Mouse (Mus musculus) testis, adult 2 months (tissue): ENCODE data around the gene Nxn. TPM values are rescaled to one million over a fixed set of nuclear protein-coding genes. Genes with fewer than 3 reads are reported as not detected.

Experiments
- H3K27ac ChIP-seq: fragments of 200-500 bp; 2 replicates; pipeline ENCODE4 v1.5.1; 2012; ENCODE audit warnings: low read depth, low read length; ENCODE audit not compliant: control insufficient read depth, insufficient read depth
- H3K27me3 ChIP-seq: fragments of 200-500 bp; 2 replicates; pipeline ENCODE4 v1.6.1; 2012; ENCODE audit warnings: mild to moderate bottlenecking, low read length, moderate library complexity; ENCODE audit not compliant: control insufficient read depth, insufficient read depth
- H3K36me3 ChIP-seq: fragments of 200-500 bp; 2 replicates; pipeline ENCODE4 v1.6.1; 2012; ENCODE audit warnings: mild to moderate bottlenecking, low read length; ENCODE audit not compliant: control insufficient read depth, insufficient read depth
- H3K4me1 ChIP-seq: fragments of 200-500 bp; 2 replicates; pipeline ENCODE4 v1.6.1; 2012; ENCODE audit warnings: low read length; ENCODE audit not compliant: control insufficient read depth, insufficient read depth
- H3K4me3 ChIP-seq: fragments of 200-500 bp; 2 replicates; pipeline ENCODE4 v1.5.1; 2012; ENCODE audit warnings: low read depth, mild to moderate bottlenecking, low read length, moderate library complexity, mixed read lengths; ENCODE audit not compliant: control insufficient read depth
- CTCF ChIP-seq: fragments of 200-500 bp; IDR thresholded peaks from 2 replicates; pipeline ENCODE4 v1.5.1; 2012; ENCODE audit warnings: low read depth, mild to moderate bottlenecking, inconsistent platforms, low read length, moderate library complexity; ENCODE audit not compliant: control insufficient read depth, insufficient read depth, insufficient replicate concordance
- POLR2A ChIP-seq: fragments of 200-500 bp; IDR thresholded peaks from 2 replicates; pipeline ENCODE4 v1.6.1; 2012; ENCODE audit warnings: low read depth, mild to moderate bottlenecking, inconsistent platforms, low read length, moderate library complexity; ENCODE audit not compliant: control insufficient read depth
- polyA plus RNA-seq: library from polyadenylated mRNA; depleted of rRNA; stranded (reverse); fragments of >200 nt; gene quantifications from 2 replicates; pipeline ENCODE4 v1.2.3, GENCODE M21; 2012

Nxn gene
- polyA plus RNA-seq, 1 experiment = 83.2 TPM

- peaks cover 1% of the 10 kb centered on the region; the same call in 1 of the 2 replicates for H3K36me3 ChIP-seq
- peaks cover 8% of the 10 kb centered on the region for H3K4me1 ChIP-seq
- no peaks in the 10 kb centered on the region for H3K27me3 ChIP-seq
- no peak overlapping the region for H3K27ac ChIP-seq
- TF ChIP-seq POLR2A = no peak
- no peak overlapping the region for H3K4me3 ChIP-seq
Measured at GRCm38 (mm10) chr11:76247239-76247638, 151.7 kb downstream of the Nxn start.

- H3K27ac ChIP-seq = no peak overlapping the region
- H3K27me3 ChIP-seq = no peaks in the 10 kb centered on the region
- TF ChIP-seq CTCF = no peak
- TF ChIP-seq POLR2A = no peak
- peaks cover 1% of the 10 kb centered on the region; the same call in 1 of the 2 replicates for H3K36me3 ChIP-seq
- H3K4me3 ChIP-seq = no peak overlapping the region
- H3K4me1 ChIP-seq = peaks cover 8% of the 10 kb centered on the region
Measured at GRCm38 (mm10) chr11:76246439-76246838, 152.5 kb downstream of the Nxn start.

- TF ChIP-seq CTCF = no peak
- TF ChIP-seq POLR2A = no peak
- Histone ChIP-seq H3K27ac (peak overlapping the region; percentile 74), H3K27me3 (no peaks in the 10 kb centered on the region), H3K4me3 (peak overlapping the region; percentile 100), H3K36me3 (peaks cover 1% of the 10 kb centered on the region; the same call in 1 of the 2 replicates), H3K4me1 (peaks cover 8% of the 10 kb centered on the region)
Measured at GRCm38 (mm10) chr11:76243811-76244546, 155.0 kb downstream of the Nxn start.

GRCm38 (mm10) chr11:76242901-76243810, 155.8 kb downstream of the Nxn start, which contains the start of the genes Mrm3 and Glod4:
Gene Mrm3, plus strand, starts transcription at chr11:76243715.
Gene Glod4, minus strand, starts transcription at chr11:76243725.
- Histone ChIP-seq H3K27me3 (no peaks in the 10 kb centered on the region), H3K27ac (peak within 1 kb of the TSS; percentile 79), H3K4me3 (peak within 1 kb of the TSS; percentile 100), H3K36me3 (peaks cover 1% of the 10 kb centered on the region; the same call in 1 of the 2 replicates), H3K4me1 (peaks cover 8% of the 10 kb centered on the region)
- peak; percentile 69 for TF ChIP-seq POLR2A
- TF ChIP-seq CTCF = no peak

GRCm38 (mm10) chr11:76239750-76240149, 159.2 kb downstream of the Nxn start:
- Histone ChIP-seq H3K27ac (no peak overlapping the region), H3K36me3 (no peaks in the 10 kb centered on the region; the same call in none of the 2 replicates), H3K4me3 (no peak overlapping the region), H3K27me3 (no peaks in the 10 kb centered on the region), H3K4me1 (peaks cover 8% of the 10 kb centered on the region)
- TF ChIP-seq POLR2A (no peak), CTCF (no peak)

GRCm38 (mm10) chr11:76236136-76236535, 162.8 kb downstream of the Nxn start:
- Histone ChIP-seq H3K4me1 (no peaks in the 10 kb centered on the region), H3K27me3 (no peaks in the 10 kb centered on the region), H3K4me3 (no peak overlapping the region), H3K36me3 (no peaks in the 10 kb centered on the region; the same call in none of the 2 replicates), H3K27ac (no peak overlapping the region)
- TF ChIP-seq POLR2A (no peak), CTCF (no peak)

- Histone ChIP-seq H3K27me3 (no peaks in the 10 kb centered on the region), H3K27ac (no peak overlapping the region), H3K4me1 (no peaks in the 10 kb centered on the region), H3K4me3 (no peak overlapping the region), H3K36me3 (no peaks in the 10 kb centered on the region)
- TF ChIP-seq POLR2A (no peak), CTCF (no peak)
Measured at GRCm38 (mm10) chr11:76225051-76225450, 173.9 kb downstream of the Nxn start.

GRCm38 (mm10) chr11:76224631-76225030, 174.3 kb downstream of the Nxn start:
- TF ChIP-seq POLR2A (no peak), CTCF (no peak)
- H3K4me3 ChIP-seq = no peak overlapping the region
- no peaks in the 10 kb centered on the region for H3K27me3 ChIP-seq
- no peaks in the 10 kb centered on the region for H3K4me1 ChIP-seq
- no peaks in the 10 kb centered on the region for H3K36me3 ChIP-seq
- no peak overlapping the region for H3K27ac ChIP-seq
